Mouse (Mus musculus) testis, adult 2 months (tissue): ENCODE data around the gene Gal3st2.
"Not testable (repeated sequence)": the region's sequence is repeated elsewhere in the genome, so short reads cannot be mapped to it uniquely, and the experiment has no call there.

ENCODE experiments used
- CTCF ChIP-seq: fragments of 200-500 bp; IDR thresholded peaks from 2 replicates; pipeline ENCODE4 v1.5.1; 2012; ENCODE audit warnings: low read depth, mild to moderate bottlenecking, inconsistent platforms, low read length, moderate library complexity; ENCODE audit not compliant: control insufficient read depth, insufficient read depth, insufficient replicate concordance
- POLR2A ChIP-seq: fragments of 200-500 bp; IDR thresholded peaks from 2 replicates; pipeline ENCODE4 v1.6.1; 2012; ENCODE audit warnings: low read depth, mild to moderate bottlenecking, inconsistent platforms, low read length, moderate library complexity; ENCODE audit not compliant: control insufficient read depth

DNA sequence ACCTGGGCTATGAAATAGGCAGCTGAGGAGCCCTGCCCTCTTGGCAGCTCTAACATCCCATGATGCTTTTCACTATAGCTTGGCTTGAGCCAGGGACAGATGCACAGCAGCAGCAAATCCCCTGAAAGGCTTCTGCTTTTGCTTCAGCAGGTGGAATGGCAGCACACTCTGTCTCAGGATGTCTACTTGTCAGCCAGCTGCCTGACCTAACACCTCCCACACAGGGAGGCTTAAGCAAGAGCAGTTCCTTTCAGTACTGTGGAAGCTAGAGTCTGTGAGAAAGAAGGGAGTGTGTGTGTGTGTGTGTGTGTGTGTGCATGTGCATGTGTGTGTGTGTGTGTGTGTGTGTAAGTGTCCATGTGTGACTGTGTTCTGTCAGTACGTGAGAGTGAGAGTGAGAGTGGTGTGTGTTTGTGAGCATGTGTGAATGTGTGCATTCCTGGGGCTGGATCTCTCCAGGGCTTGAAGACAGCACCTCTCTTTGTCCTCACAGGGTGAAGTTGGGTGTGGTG lies 10.5 kb downstream of the Gal3st2 start:
- not testable (repeated sequence) for TF ChIP-seq CTCF, POLR2A
